Mouse (Mus musculus): ENCODE results near the gene Cubn.

GRCm38 (mm10) chr2:13290070-13290469 is 201.5 kb downstream of the Cubn start:
- TF ChIP-seq CTCF (IDR thresholded peaks at IDR 0.05 in 2 of 3, conservative IDR thresholded peaks at IDR 0.05 in 1 of 3; ENCODE audit: control insufficient read depth in 1 of 3, insufficient read depth in 1 of 3, low read depth in 2 of 3, low read length in 3 of 3, poor library complexity in 1 of 3, severe bottlenecking in 1 of 3) (no peak), RAD21 (IDR thresholded peaks at IDR 0.05; ENCODE audit: low read depth, low read length) (no peak), MAFK (IDR thresholded peaks at IDR 0.05; ENCODE audit: borderline replicate concordance, low read depth, low read length) (no peak), MAX (IDR thresholded peaks at IDR 0.05; ENCODE audit: low read length) (no peak), UBTF (IDR thresholded peaks at IDR 0.05; ENCODE audit: borderline replicate concordance, insufficient read depth, low read depth, low read length) (no peak), E2F4 (IDR thresholded peaks at IDR 0.05; ENCODE audit: borderline replicate concordance, low read depth, low read length) (no peak), KAT2A (conservative IDR thresholded peaks at IDR 0.05; ENCODE audit: low read depth, low read length) (no peak)
